9 mouse cellular contexts compared by ENCODE assay signal in the genomic region with DNA sequence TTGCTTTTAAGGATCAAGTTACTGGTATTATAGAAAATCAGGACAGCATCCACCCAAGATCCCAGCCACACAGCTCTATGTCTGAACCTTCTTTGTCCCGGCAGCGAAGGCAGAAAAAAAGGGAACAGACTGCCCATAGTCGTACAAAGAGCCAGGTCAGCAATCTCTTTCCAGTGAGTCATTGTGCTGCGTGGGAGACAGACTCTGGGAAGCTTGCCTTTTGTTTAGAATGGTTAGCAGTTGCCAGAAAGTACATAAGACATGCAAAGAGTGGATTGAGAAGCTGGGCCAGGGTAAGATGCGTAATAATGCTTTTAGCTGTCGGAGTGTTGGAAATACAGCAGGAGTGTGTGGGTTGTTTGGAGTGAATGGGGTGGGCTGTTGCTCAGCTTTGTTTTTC. TPM values are rescaled to one million over a fixed set of nuclear protein-coding genes. Genes with fewer than 3 reads are reported as not detected.
DNase-seq lines count a peak whose midpoint lies in the region; ATAC-seq and TF ChIP-seq lines count a peak whose summit lies in the region.
"Had no signal": no experiment of that assay in that cellular context is flagged by ENCODE, and none has a peak within 500 bp of the region (broad histone marks: within the 10 kb centered on the region; RNA-seq: fewer than 3 reads in every experiment).

No protein-coding gene starts in this region.

- no peaks in the 10 kb centered on the region for H3K27me3 ChIP-seq in embryonic facial prominence, embryonic 14.5 days (replicated peaks; ENCODE audit: control insufficient read depth, insufficient read depth, low read length)
- H3K27me3 ChIP-seq in embryonic facial prominence, embryonic 10.5 days (replicated peaks; ENCODE audit: low read depth, poor library complexity, severe bottlenecking) = no peaks in the 10 kb centered on the region
- no peaks in the 10 kb centered on the region for H3K27me3 ChIP-seq in kidney, postnatal 0 days (ENCODE audit: insufficient read depth, low read length)
- H3K27me3 ChIP-seq: megakaryocyte, embryonic 14.5 days had no signal

- no peak for ATAC-seq in embryonic facial prominence, embryonic 14.5 days (ENCODE audit: low read depth)
- ATAC-seq in kidney, postnatal 0 days (replicated peaks; ENCODE audit: low FRiP score, low read depth) = no peak

- no peak overlapping the region for H3K9ac ChIP-seq in embryonic facial prominence, embryonic 14.5 days (ENCODE audit: low read depth, low read length)
- H3K9ac ChIP-seq in kidney, postnatal 0 days (ENCODE audit: low read depth, low read length) = no peak overlapping the region

- H3K4me1 ChIP-seq in embryonic facial prominence, embryonic 14.5 days (ENCODE audit: control insufficient read depth, insufficient read depth, low read length) = no peaks in the 10 kb centered on the region
- H3K4me1 ChIP-seq in embryonic facial prominence, embryonic 10.5 days = no peaks in the 10 kb centered on the region
- H3K4me1 ChIP-seq in kidney, postnatal 0 days (replicated peaks; ENCODE audit: insufficient read depth, low read length) = no peaks in the 10 kb centered on the region

- no peak overlapping the region for H3K27ac ChIP-seq in embryonic facial prominence, embryonic 14.5 days (replicated peaks; ENCODE audit: low read depth, low read length)
- H3K27ac ChIP-seq in embryonic facial prominence, embryonic 10.5 days (replicated peaks) = no peak overlapping the region; the same call in 1 of the 2 replicates
- peak overlapping the region; percentile 3; the same call in 1 of the 2 replicates for H3K27ac ChIP-seq in kidney, postnatal 0 days

- no peak for TF ChIP-seq CTCF in kidney, postnatal 0 days (IDR thresholded peaks at IDR 0.05; ENCODE audit: low read depth)

- WGBS in embryonic facial prominence, embryonic 14.5 days = 77% methylated on average over 6 of the region's 6 CpGs
- 72% methylated on average over 6 of the region's 6 CpGs for WGBS in embryonic facial prominence, embryonic 10.5 days
- WGBS in kidney, postnatal 0 days = 56% methylated on average over 6 of the region's 6 CpGs

- H3K9me3 ChIP-seq in embryonic facial prominence, embryonic 14.5 days (ENCODE audit: control insufficient read depth, low read length) = no peaks in the 10 kb centered on the region
- H3K9me3 ChIP-seq in embryonic facial prominence, embryonic 10.5 days = no peaks in the 10 kb centered on the region
- no peaks in the 10 kb centered on the region for H3K9me3 ChIP-seq in kidney, postnatal 0 days (replicated peaks; ENCODE audit: low read length)
- H3K9me3 ChIP-seq: megakaryocyte, embryonic 14.5 days had no signal

- peaks cover 42% of the 10 kb centered on the region for H3K36me3 ChIP-seq in embryonic facial prominence, embryonic 14.5 days (ENCODE audit: control insufficient read depth, insufficient read depth, low read length)
- peaks cover 59% of the 10 kb centered on the region for H3K36me3 ChIP-seq in embryonic facial prominence, embryonic 10.5 days (replicated peaks)
- H3K36me3 ChIP-seq in kidney, postnatal 0 days (ENCODE audit: insufficient read depth, low read length) = peaks cover 12% of the 10 kb centered on the region

- H3K4me3 ChIP-seq in embryonic facial prominence, embryonic 14.5 days (ENCODE audit: low read depth, low read length) = no peak overlapping the region
- no peak overlapping the region for H3K4me3 ChIP-seq in embryonic facial prominence, embryonic 10.5 days
- no peak overlapping the region for H3K4me3 ChIP-seq in kidney, postnatal 0 days (replicated peaks; ENCODE audit: low read depth, low read length)
- H3K4me3 ChIP-seq: megakaryocyte, embryonic 14.5 days had no signal

- DNase-seq in embryonic facial prominence, embryonic 14.5 days (ENCODE audit: low spot score) = peak; percentile 7
- DNase-seq in embryonic facial prominence, embryonic 10.5 days (ENCODE audit: low spot score) = no peak
- DNase-seq in urinary bladder, postnatal 25 days (ENCODE audit: low spot score) = peak; percentile 11
- DNase-seq in urinary bladder, postnatal 10 days (ENCODE audit: low spot score) = no peak
- peak; percentile 42 for DNase-seq in kidney, postnatal 0 days (ENCODE audit: low spot score)
- peak; percentile 15 for DNase-seq in lung, postnatal 25 days (ENCODE audit: low spot score)
- no peak for DNase-seq in thymus, postnatal 4 days
- DNase-seq in embryo, embryonic 10 days (ENCODE audit: low spot score) = no peak

- no peak overlapping the region for H3K4me2 ChIP-seq in embryonic facial prominence, embryonic 14.5 days (ENCODE audit: low read depth, low read length)
- H3K4me2 ChIP-seq in kidney, postnatal 0 days (ENCODE audit: low read length) = no peak overlapping the region

RNA-seq across cellular contexts. Expression of a gene that starts 23.0 kb away (rescaled TPM):
- 9.8 and 9.9 TPM in 2 replicates for polyA plus RNA-seq in embryonic facial prominence, embryonic 14.5 days (2014; fragmentation: Nextera tagmentation; extraction: Ambion mirVana)
- polyA plus RNA-seq in embryonic facial prominence, embryonic 10.5 days (2016; fragmentation: Nextera tagmentation; extraction: Ambion mirVana) = 20.2 and 22.1 TPM in 2 replicates
- polyA plus RNA-seq in kidney, postnatal 0 days (2015; fragmentation: Nextera tagmentation; extraction: Ambion mirVana) = 8.7 and 10.5 TPM in 2 replicates

RNA-seq across cellular contexts. Expression of a gene that starts 27.0 kb away (rescaled TPM):
- 74.2 and 76.1 TPM in 2 replicates for polyA plus RNA-seq in embryonic facial prominence, embryonic 14.5 days (2014; fragmentation: Nextera tagmentation; extraction: Ambion mirVana)
- polyA plus RNA-seq in embryonic facial prominence, embryonic 10.5 days (2016; fragmentation: Nextera tagmentation; extraction: Ambion mirVana) = 37.0 and 40.2 TPM in 2 replicates
- polyA plus RNA-seq in kidney, postnatal 0 days (2015; fragmentation: Nextera tagmentation; extraction: Ambion mirVana) = 63.2 and 64.3 TPM in 2 replicates

RNA-seq across cellular contexts. Expression of a gene that starts 27.3 kb away (rescaled TPM):
- 455 and 472 TPM in 2 replicates for polyA plus RNA-seq in embryonic facial prominence, embryonic 14.5 days (2014; fragmentation: Nextera tagmentation; extraction: Ambion mirVana)
- 255 and 262 TPM in 2 replicates for polyA plus RNA-seq in embryonic facial prominence, embryonic 10.5 days (2016; fragmentation: Nextera tagmentation; extraction: Ambion mirVana)
- 541 and 596 TPM in 2 replicates for polyA plus RNA-seq in kidney, postnatal 0 days (2015; fragmentation: Nextera tagmentation; extraction: Ambion mirVana)

RNA-seq across cellular contexts. Expression of a gene that starts 31.1 kb away (rescaled TPM):
- not detected in 2 replicates for polyA plus RNA-seq in embryonic facial prominence, embryonic 14.5 days (2014; fragmentation: Nextera tagmentation; extraction: Ambion mirVana)
- not detected in 2 replicates for polyA plus RNA-seq in embryonic facial prominence, embryonic 10.5 days (2016; fragmentation: Nextera tagmentation; extraction: Ambion mirVana)
- 0.34 and 0.41 TPM in 2 replicates for polyA plus RNA-seq in kidney, postnatal 0 days (2015; fragmentation: Nextera tagmentation; extraction: Ambion mirVana)

RNA-seq across cellular contexts. Expression of a gene that starts 44.7 kb away (rescaled TPM):
- 84.6 and 96.5 TPM in 2 replicates for polyA plus RNA-seq in embryonic facial prominence, embryonic 14.5 days (2014; fragmentation: Nextera tagmentation; extraction: Ambion mirVana)
- 153 and 163 TPM in 2 replicates for polyA plus RNA-seq in embryonic facial prominence, embryonic 10.5 days (2016; fragmentation: Nextera tagmentation; extraction: Ambion mirVana)
- 67.3 and 75.8 TPM in 2 replicates for polyA plus RNA-seq in kidney, postnatal 0 days (2015; fragmentation: Nextera tagmentation; extraction: Ambion mirVana)

Comparison
In these comparisons a context has a peak if more than half of its experiments do, and no peak if none do; other contexts are left out.
1. DNase-seq: peak in embryonic facial prominence, embryonic 14.5 days (single experiment), urinary bladder, postnatal 25 days (single experiment), kidney, postnatal 0 days (single experiment) and lung, postnatal 25 days (single experiment); none in embryonic facial prominence, embryonic 10.5 days (single experiment), urinary bladder, postnatal 10 days (single experiment), thymus, postnatal 4 days (single experiment) and embryo, embryonic 10 days (single experiment).